Mouse (Mus musculus) hindbrain, embryonic 11.5 days (tissue): ENCODE measurements around the gene Gm28230. TPM values are rescaled to one million over a fixed set of nuclear protein-coding genes. Genes with fewer than 3 reads are reported as not detected.

Experiments used
- ATAC-seq: fragments of 200-750 bp; cut with Nextera tagmentation; 2 replicates; pipeline ENCODE4 v1.8.0; 2017; ENCODE audit warnings: mild to moderate bottlenecking, moderate TSS enrichment, moderate library complexity; ENCODE audit not compliant: low FRiP score
- DNase-seq: peaks from one replicate; pipeline ENCODE4 v3.0.0-alpha.2; 2015; ENCODE audit warnings: low spot score
- H3K27ac ChIP-seq: fragments of 300-500 bp; sonication (generic); 2 replicates; pipeline ENCODE4 v1.5.1; 2014; ENCODE audit warnings: mild to moderate bottlenecking, low read depth, low read length
- H3K27me3 ChIP-seq: fragments of 300-500 bp; sonication (generic); 2 replicates; pipeline ENCODE4 v1.6.1; 2014; ENCODE audit warnings: mild to moderate bottlenecking, low read length, moderate library complexity, mixed read lengths; ENCODE audit not compliant: control insufficient read depth, insufficient read depth
- H3K36me3 ChIP-seq: fragments of 300-500 bp; sonication (generic); 2 replicates; pipeline ENCODE4 v1.6.1; 2014; ENCODE audit warnings: mild to moderate bottlenecking, low read length, moderate library complexity, mixed read lengths; ENCODE audit not compliant: control insufficient read depth, insufficient read depth
- H3K4me1 ChIP-seq: fragments of 300-500 bp; sonication (generic); replicated peaks from 2 replicates; pipeline ENCODE4 v1.6.1; 2014; ENCODE audit warnings: low read length, mixed read lengths; ENCODE audit not compliant: control insufficient read depth, insufficient read depth
- H3K4me2 ChIP-seq: fragments of 300-500 bp; sonication (generic); replicated peaks from 2 replicates; pipeline ENCODE4 v1.6.1; 2014; ENCODE audit warnings: mild to moderate bottlenecking, low read depth, low read length
- H3K4me3 ChIP-seq: fragments of 300-500 bp; sonication (generic); 2 replicates; pipeline ENCODE4 v1.5.1; 2014; ENCODE audit warnings: low read depth, low read length
- H3K9ac ChIP-seq: fragments of 300-500 bp; sonication (generic); 2 replicates; pipeline ENCODE4 v1.6.1; 2014; ENCODE audit warnings: low read depth, low read length
- H3K9me3 ChIP-seq: fragments of 300-500 bp; sonication (generic); 2 replicates; pipeline ENCODE4 v1.6.1; 2016; ENCODE audit warnings: low read length; ENCODE audit not compliant: control insufficient read depth
- WGBS: fragments of 180-500 bp; shearing (Covaris S2); extraction: QIAGEN DNeasy Blood & Tissue Kit; methylation state at CpG from one replicate; pipeline ENCODE4 v1.1.7; 2014; 5-methylcytosine and 5-hydroxymethylcytosine counted together
- polyA plus RNA-seq: library from polyadenylated mRNA; unstranded; fragments of >200 nt; fragmentation: Nextera tagmentation; extraction: Ambion mirVana; gene quantifications from 2 replicates; pipeline ENCODE4 v1.2.1, GENCODE M21; 2014

Gm28230 gene
- polyA plus RNA-seq, 1 experiment from 2014 or later: 0.73 TPM

DNA sequence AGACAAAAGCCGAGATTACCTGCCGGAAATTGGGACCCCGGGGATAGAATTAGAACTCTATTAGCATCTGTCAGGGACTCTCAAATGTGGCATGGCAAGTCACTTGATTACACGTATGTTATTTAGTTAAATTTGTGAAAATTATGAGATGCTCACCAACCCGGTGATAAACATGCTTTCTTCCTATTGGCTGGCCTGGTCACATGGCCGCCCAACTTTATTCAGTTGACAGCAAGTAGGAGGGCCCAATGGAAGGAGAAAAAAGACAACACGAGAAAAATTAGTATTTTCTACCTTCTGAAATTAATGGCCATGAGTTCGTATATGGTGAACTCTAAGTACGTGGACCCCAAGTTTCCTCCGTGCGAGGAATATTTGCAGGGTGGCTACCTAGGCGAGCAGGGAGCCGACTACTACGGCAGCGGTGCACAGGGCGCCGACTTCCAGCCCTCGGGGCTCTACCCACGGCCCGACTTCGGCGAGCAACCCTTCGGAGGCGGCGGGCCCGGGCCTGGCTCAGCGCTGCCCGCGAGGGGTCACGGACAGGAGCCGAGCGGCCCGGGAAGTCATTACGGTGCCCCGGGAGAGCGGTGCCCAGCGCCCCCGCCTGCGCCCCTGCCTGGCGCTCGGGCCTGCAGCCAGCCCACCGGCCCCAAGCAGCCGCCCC, 578 bp downstream of the Gm28230 start:
- H3K27ac ChIP-seq: peak overlapping the region; percentile 88
- H3K9me3 ChIP-seq: no peaks in the 10 kb centered on the region
- DNase-seq (no peak), ATAC-seq (peak; percentile 41; the same call in 1 of the 2 replicates)
- H3K4me1 ChIP-seq: no peaks in the 10 kb centered on the region; the same call in 1 of the 2 replicates
- peaks cover 95% of the 10 kb centered on the region for H3K27me3 ChIP-seq
- peak overlapping the region; percentile 66 for H3K9ac ChIP-seq
- H3K36me3 ChIP-seq: no peaks in the 10 kb centered on the region
- under 1% methylated on average over 43 of the region's 43 CpGs for WGBS
- peak overlapping the region; percentile 58 for H3K4me3 ChIP-seq
- H3K4me2 ChIP-seq: peak overlapping the region; percentile 39

DNA sequence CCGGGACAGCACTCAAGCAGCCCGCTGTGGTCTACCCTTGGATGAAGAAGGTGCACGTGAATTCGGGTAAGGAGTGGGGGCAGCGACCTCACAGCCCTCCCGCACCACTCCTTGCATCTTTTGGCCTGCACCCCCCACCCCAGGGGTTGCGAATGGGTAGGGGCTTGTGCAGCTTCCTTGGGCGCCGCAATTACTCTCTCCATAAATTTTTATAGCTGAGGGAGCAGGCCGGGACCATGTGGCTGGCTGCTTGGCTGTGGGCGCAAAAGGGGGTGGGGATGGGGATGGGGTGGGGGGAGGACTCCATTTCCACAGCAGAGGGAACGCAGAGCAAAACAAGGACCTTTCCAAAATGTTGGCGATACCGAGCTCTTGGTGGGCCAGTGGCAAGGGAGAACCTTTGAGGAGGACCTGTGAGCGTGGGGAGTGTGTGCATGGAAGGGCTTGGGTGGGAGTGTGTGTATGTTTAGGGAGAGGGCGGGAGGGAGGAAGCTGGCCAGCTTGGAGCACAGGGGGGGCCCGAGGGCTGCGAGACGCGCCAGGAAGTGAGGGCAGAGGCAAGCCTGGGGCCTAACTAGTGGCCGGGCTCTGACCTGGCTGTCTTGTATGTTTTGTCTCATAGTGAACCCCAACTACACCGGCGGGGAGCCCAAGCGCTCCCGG, 1.2 kb downstream of the Gm28230 start:
- Histone ChIP-seq H3K4me3 (peak overlapping the region; percentile 58), H3K27me3 (peaks cover 95% of the 10 kb centered on the region), H3K9ac (peak overlapping the region; percentile 66), H3K27ac (peak overlapping the region; percentile 88), H3K4me2 (peak overlapping the region; percentile 39), H3K36me3 (no peaks in the 10 kb centered on the region), H3K4me1 (no peaks in the 10 kb centered on the region; the same call in 1 of the 2 replicates), H3K9me3 (no peaks in the 10 kb centered on the region)
- DNase-seq (no peak), ATAC-seq (no peak)
- 1% methylated on average over 24 of the region's 25 CpGs for WGBS

DNA sequence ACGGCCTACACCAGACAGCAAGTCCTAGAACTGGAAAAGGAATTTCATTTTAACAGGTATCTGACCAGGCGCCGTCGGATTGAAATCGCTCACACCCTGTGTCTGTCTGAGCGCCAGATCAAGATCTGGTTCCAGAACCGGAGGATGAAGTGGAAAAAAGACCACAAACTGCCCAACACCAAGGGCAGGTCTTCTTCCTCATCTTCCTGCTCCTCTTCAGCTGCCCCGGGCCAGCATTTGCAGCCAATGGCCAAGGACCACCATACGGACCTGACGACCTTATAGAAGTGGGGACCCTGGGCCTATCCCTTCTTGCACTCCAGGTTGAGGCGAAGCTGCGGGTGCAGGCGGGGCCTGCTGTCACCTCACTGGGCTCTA, 1.8 kb downstream of the Gm28230 start:
- peaks cover 95% of the 10 kb centered on the region for H3K27me3 ChIP-seq
- ATAC-seq: no peak
- H3K9me3 ChIP-seq: no peaks in the 10 kb centered on the region
- WGBS: 3% methylated on average over 13 of the region's 13 CpGs
- H3K4me2 ChIP-seq: peak overlapping the region; percentile 39
- H3K4me1 ChIP-seq: no peaks in the 10 kb centered on the region; the same call in 1 of the 2 replicates
- no peaks in the 10 kb centered on the region for H3K36me3 ChIP-seq
- H3K27ac ChIP-seq: peak overlapping the region; percentile 88
- DNase-seq: no peak
- peak overlapping the region; percentile 58 for H3K4me3 ChIP-seq
- H3K9ac ChIP-seq: peak overlapping the region; percentile 66

DNA sequence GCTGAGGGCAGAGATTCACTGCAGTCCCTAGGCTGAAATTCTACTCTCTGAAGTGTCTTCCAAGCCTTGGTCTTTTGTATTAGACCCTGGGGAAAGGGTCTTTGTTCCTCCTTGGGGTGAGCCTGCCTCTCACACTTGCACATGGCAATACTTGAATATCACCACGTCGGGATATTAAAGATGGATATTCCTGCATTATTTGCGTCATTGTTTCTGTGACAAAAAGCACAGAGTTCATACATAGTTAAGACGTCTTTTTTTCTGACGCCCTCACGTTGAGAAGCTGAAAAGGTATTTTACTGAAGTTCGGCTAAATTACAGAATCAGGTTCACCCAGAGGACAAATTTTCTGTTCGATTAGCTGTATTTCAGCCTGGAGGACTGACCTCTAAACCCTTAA, 3.8 kb downstream of the Gm28230 start:
- H3K9ac ChIP-seq: peak overlapping the region; percentile 76
- H3K4me3 ChIP-seq: peak overlapping the region; percentile 48
- peak overlapping the region; percentile 54 for H3K4me2 ChIP-seq

DNA sequence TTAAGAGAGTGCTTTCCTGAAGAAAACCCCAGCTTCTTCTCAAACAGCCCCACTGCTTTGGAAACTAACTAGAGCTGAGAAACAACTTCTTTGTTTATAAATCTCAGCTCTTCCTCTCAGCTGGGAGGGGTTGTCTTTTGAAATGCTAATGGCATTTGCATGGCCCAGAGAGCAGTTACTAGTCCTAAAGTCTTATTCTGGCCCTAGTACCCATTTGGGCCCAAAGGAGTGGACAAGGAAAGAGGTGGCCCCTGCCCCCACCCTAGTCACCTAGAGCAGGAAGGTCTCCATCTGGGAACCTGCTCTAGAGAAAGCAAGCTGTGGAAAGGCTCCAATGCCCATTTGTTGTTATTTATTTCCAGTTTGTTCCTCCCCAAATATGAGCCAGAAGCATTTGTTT, 4.5 kb downstream of the Gm28230 start:
- peak overlapping the region; percentile 54 for H3K4me2 ChIP-seq
- H3K27ac ChIP-seq: peak overlapping the region; percentile 95
- no peaks in the 10 kb centered on the region for H3K9me3 ChIP-seq
- peaks cover 85% of the 10 kb centered on the region for H3K27me3 ChIP-seq
- peak overlapping the region; percentile 48 for H3K4me3 ChIP-seq
- no peaks in the 10 kb centered on the region for H3K36me3 ChIP-seq
- peak overlapping the region; percentile 76 for H3K9ac ChIP-seq
- no peak for DNase-seq
- no peaks in the 10 kb centered on the region; the same call in 1 of the 2 replicates for H3K4me1 ChIP-seq
- no peak for ATAC-seq

More for the DNA sequence above, 3.8 kb downstream of the Gm28230 start:
- ATAC-seq (no peak), DNase-seq (no peak)
- Histone ChIP-seq H3K9me3 (no peaks in the 10 kb centered on the region), H3K27ac (peak overlapping the region; percentile 95), H3K36me3 (no peaks in the 10 kb centered on the region), H3K27me3 (peaks cover 85% of the 10 kb centered on the region), H3K4me1 (no peaks in the 10 kb centered on the region; the same call in 1 of the 2 replicates)
- WGBS: 4% methylated on average over 8 of the region's 8 CpGs

DNA sequence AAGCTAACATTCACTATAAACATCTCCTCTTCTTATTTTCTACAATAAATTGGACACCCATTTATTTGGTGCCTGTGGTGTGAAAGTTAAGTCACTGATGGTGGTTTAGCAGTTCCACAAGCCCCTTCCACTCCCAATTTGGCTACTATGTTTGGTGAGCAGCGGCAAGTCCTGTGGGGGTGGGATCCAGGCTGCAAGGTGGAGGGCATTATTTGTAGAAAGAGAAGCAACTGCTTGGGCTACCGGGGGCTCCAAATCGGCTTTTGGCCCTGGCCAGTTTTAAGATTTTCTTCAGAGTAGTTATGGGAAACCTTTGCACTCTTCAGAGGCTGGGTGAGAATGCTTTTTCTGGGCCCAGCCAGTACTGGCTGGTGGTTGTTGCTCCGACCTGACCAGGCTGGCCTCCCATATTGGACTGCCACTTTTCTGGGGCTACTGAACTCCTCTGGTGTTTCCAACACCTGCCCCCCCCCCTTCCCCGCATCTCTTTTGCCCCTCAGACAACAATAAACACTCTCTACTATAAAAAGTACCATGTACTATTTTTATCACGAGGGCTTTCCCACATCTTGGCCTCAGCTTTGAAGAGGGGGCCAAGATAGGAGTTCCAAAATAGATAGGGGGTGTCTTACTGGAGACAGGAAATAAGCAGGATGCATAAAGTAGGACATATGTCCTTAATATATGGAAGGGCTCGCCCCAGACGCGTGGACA, 5.4 kb downstream of the Gm28230 start:
- Histone ChIP-seq H3K4me1 (no peaks in the 10 kb centered on the region; the same call in 1 of the 2 replicates), H3K4me2 (peak overlapping the region; percentile 54), H3K4me3 (peak overlapping the region; percentile 48), H3K27ac (peak overlapping the region; percentile 95), H3K9me3 (no peaks in the 10 kb centered on the region), H3K9ac (peak overlapping the region; percentile 76), H3K27me3 (peaks cover 82% of the 10 kb centered on the region), H3K36me3 (no peaks in the 10 kb centered on the region)
- ATAC-seq: no peak
- WGBS: 2% methylated on average over 9 of the region's 9 CpGs
- no peak for DNase-seq

DNA sequence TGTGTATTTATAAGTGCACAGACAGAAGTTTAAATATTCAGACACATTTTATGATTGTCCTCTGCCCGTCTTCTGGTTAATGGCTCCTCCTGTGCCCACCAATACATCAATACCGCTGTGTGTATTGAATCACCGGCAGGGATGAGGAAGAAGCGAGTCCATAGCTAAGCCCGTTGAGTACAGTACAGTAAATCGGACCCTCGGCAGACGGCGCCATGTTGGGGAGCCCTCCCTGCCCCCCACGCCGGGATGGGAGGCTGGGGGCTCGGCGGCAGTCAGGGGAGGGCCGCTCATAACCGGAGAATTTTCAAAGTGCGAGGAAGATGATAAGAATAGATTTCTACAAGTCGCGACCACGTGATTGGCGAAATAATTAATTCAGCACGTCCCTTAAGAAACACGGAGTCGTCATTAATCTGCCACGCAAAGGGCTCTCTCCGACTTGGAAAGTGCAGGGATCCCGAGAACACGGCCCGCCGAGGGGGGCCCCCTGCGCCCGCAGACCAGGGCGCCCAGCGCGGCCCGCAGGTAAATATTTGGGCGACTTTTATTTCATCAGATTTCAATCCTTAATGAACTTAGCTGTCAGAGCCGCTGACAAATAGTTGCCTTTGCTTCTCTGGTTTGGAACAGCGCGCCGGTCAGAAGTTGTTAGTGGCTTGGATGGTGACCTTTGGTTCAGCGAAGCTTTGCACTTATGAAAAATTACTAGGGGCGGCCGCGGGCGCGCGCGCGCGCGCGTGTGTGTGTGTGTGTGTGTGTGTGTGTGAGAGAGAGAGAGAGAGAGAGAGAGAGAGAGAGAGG, 6.2 kb downstream of the Gm28230 start:
- H3K4me1 ChIP-seq: no peaks in the 10 kb centered on the region; the same call in 1 of the 2 replicates
- DNase-seq: no peak
- peak overlapping the region; percentile 48 for H3K4me3 ChIP-seq
- H3K36me3 ChIP-seq: no peaks in the 10 kb centered on the region
- no peaks in the 10 kb centered on the region for H3K9me3 ChIP-seq
- peak overlapping the region; percentile 95 for H3K27ac ChIP-seq
- WGBS: under 1% methylated on average over 52 of the region's 52 CpGs
- peaks cover 79% of the 10 kb centered on the region for H3K27me3 ChIP-seq
- H3K4me2 ChIP-seq: peak overlapping the region; percentile 54
- peak overlapping the region; percentile 76 for H3K9ac ChIP-seq
- ATAC-seq: peak; percentile 43; the same call in 1 of the 2 replicates

DNA sequence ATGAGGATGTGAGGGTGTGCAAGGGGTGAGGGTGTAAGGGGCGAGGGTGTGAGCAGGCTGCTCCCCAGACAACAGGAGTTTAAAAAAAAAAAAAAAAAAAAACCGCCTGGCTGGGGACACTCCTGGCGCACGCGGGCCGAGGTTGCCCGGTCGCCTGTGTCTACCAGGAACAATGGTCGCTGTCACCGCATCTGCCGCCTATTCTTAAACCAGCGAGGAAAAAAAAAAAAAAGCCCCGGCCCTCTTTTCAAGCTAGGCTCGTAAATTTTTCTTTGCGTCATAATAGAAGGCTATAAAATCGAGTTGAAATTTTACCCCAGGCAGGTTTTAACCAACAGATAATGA, 6.8 kb downstream of the Gm28230 start:
- under 1% methylated on average over 15 of the region's 16 CpGs for WGBS
- Histone ChIP-seq H3K9ac (peak overlapping the region; percentile 76), H3K4me2 (peak overlapping the region; percentile 54), H3K9me3 (no peaks in the 10 kb centered on the region), H3K4me3 (peak overlapping the region; percentile 48), H3K4me1 (no peaks in the 10 kb centered on the region; the same call in 1 of the 2 replicates), H3K27ac (peak overlapping the region; percentile 95), H3K27me3 (peaks cover 79% of the 10 kb centered on the region), H3K36me3 (no peaks in the 10 kb centered on the region)
- peak; percentile 48 for ATAC-seq
- no peak for DNase-seq
